Mouse (Mus musculus): ENCODE data around the gene Abr. TPM values are rescaled to one million over a fixed set of nuclear protein-coding genes. Genes with fewer than 3 reads are reported as not detected.

Gene Abr
- polyA plus RNA-seq, 1 experiment from 2014 or later: 28.3 TPM

DNA sequence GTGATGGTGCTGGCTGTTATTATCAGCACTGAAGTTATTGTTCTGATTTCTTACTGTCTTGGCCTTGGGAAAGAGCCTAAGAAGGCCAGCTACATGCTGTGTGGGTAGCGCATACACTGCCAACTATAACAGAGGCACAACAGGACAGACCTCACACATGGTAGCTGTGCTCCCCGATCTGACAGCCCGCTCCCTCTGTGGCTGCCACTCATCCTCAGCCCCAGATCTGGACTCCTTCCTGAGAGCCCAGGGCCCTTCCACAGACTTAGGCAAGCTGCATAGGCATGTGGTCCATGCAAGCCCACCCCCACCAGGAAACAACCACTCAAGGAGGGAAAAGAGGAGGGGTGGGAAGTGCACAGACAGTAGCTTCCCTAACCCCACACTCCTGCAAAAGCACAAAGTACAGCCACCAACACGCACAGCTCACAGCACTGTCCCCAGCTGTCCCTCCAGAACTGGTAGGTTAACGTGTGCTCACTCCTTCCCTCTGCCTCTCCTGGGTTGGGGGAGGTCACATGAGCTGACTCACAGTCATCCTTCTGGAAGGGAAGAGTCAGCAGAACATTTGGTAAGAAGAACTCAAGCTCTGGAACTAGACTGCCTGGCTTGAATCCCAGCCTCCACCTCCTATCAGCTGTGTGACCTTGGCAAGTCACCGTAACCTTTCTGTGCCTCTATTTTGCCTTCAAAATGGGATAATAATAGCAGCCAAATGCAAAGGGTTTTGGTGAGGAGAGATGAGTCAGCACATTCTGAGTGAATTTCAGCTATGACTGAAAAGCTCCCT, 92.6 kb downstream of the Abr start:
- WGBS: 59% methylated on average over 6 of the region's 6 CpGs
- peak; percentile 42; the same call in 1 of the 2 replicates for ATAC-seq (ENCODE audit: borderline replicate concordance, extremely low read depth, low FRiP score, low TSS enrichment)
- H3K9ac ChIP-seq: no peak overlapping the region
- no peaks in the 10 kb centered on the region for H3K27me3 ChIP-seq
- no peak overlapping the region for H3K4me3 ChIP-seq
- no peak overlapping the region for H3K27ac ChIP-seq
- H3K4me2 ChIP-seq: no peak overlapping the region
- no peaks in the 10 kb centered on the region for H3K36me3 ChIP-seq
- H3K9me3 ChIP-seq: no peaks in the 10 kb centered on the region
- peaks cover 6% of the 10 kb centered on the region; the same call in 1 of the 2 replicates for H3K4me1 ChIP-seq

DNA sequence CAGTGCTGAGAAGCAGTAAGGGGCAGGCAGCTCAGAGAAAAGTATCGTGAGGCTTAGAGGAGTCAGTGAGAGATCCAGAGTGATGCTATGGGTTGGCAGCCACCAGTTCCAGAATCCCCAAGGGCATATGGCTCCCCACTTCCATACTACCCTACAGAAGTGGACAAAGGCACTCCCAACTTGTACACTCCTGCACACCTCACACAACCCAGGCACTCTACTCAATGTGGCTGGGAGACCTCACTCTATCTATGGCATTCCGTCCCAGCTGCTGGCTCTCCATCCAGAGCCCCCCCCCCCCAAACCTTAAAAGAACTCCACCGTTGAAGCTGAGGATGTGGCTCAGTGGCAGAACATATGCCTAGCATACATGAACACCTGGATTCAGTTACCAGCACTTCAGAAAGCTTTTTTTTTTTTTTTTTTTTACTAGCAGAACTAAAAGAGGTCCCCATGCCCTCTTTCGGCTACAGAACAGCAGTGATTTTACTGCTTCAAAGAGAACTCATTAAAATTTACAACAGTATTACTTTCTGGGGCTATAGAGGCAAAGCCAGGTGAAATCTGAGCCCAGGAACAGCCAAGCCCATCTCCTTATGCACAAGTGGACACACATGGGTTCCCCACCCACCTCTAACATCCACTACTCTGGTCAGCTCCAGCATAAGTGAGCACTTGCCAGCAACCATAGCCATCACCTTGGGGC, 96.3 kb downstream of the Abr start:
- no peaks in the 10 kb centered on the region for H3K36me3 ChIP-seq
- peaks cover 6% of the 10 kb centered on the region; the same call in 1 of the 2 replicates for H3K4me1 ChIP-seq
- no peak overlapping the region for H3K4me3 ChIP-seq
- no peak overlapping the region for H3K4me2 ChIP-seq
- no peak overlapping the region for H3K27ac ChIP-seq
- no peaks in the 10 kb centered on the region for H3K9me3 ChIP-seq
- H3K27me3 ChIP-seq: no peaks in the 10 kb centered on the region
- 81% methylated on average over 4 of the region's 4 CpGs for WGBS
- no peak overlapping the region for H3K9ac ChIP-seq
- ATAC-seq (ENCODE audit: borderline replicate concordance, extremely low read depth, low FRiP score, low TSS enrichment): no peak

DNA sequence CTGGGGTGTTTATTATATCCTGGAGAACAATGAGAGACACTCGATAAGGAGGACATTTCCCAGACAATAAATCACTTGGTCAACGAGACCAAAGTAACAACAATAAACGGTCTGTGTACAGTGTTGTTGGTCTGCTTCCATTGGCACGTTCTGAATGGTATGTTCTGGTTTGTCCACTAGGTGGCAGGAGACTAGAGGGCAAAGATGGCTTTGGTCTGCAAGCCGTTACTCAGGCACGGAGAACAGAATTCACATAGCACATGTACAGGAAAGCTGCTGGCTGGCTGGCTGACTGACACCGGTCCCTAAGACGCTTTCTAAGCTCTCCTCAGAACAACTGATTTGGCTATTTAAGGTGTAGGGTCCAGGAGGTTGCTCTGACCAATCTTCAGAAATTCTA, 97.2 kb downstream of the Abr start:
- 14% methylated on average over 8 of the region's 8 CpGs for WGBS
- Histone ChIP-seq H3K9me3 (no peaks in the 10 kb centered on the region), H3K27ac (no peak overlapping the region), H3K27me3 (no peaks in the 10 kb centered on the region), H3K4me3 (no peak overlapping the region), H3K36me3 (no peaks in the 10 kb centered on the region), H3K4me2 (no peak overlapping the region), H3K4me1 (peaks cover 6% of the 10 kb centered on the region; the same call in 1 of the 2 replicates), H3K9ac (no peak overlapping the region)
- ATAC-seq (ENCODE audit: borderline replicate concordance, extremely low read depth, low FRiP score, low TSS enrichment): no peak

DNA sequence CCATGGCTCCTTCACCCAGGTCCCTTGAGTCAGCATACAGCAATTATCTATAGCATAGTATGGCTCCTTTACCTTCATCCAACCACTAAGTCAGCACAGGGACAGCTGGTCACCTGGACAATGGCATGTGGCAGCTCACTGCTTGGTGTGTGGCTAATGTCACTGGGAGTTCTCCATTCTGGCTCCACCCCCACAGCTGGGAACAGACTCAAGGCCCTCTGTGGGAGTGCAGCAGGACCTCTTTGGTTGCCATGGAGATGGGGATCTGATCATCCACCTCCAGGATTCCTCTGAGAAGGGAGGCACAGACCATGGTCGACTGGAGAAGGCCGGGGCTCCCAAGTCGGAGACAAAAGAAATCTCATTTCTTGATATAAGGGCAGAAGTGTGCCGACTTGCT, 98.8 kb downstream of the Abr start:
- no peak for ATAC-seq (ENCODE audit: borderline replicate concordance, extremely low read depth, low FRiP score, low TSS enrichment)
- H3K9ac ChIP-seq: no peak overlapping the region
- H3K36me3 ChIP-seq: no peaks in the 10 kb centered on the region
- H3K9me3 ChIP-seq: no peaks in the 10 kb centered on the region
- no peak overlapping the region for H3K4me2 ChIP-seq
- WGBS: 37% methylated on average over 4 of the region's 4 CpGs
- H3K4me1 ChIP-seq: no peaks in the 10 kb centered on the region
- H3K4me3 ChIP-seq: no peak overlapping the region
- H3K27me3 ChIP-seq: no peaks in the 10 kb centered on the region
- no peak overlapping the region for H3K27ac ChIP-seq

DNA sequence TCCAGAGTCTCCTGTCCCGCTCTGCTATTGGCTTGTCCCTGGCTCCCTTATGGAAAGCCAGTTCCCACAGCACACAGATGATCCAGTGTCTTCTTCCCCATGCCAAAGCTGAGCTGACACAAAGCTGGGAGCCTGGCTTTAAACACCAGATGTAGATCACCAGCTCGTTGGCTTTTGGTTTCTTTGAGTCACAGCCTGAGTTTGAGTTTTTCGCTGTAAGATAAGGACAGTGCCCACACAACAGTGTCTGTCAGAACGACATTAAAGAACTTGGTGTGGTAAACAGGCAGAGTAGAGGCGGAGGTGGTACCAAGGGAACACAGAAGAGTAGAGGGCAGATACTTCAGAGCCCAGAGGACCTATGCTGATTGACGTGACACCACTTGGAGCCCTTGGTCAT, 101.2 kb downstream of the Abr start:
- Histone ChIP-seq H3K9me3 (no peaks in the 10 kb centered on the region), H3K27me3 (no peaks in the 10 kb centered on the region), H3K36me3 (no peaks in the 10 kb centered on the region), H3K4me3 (no peak overlapping the region), H3K4me1 (no peaks in the 10 kb centered on the region), H3K9ac (no peak overlapping the region), H3K4me2 (no peak overlapping the region), H3K27ac (no peak overlapping the region)
- 82% methylated on average over 6 of the region's 6 CpGs for WGBS
- ATAC-seq (ENCODE audit: borderline replicate concordance, extremely low read depth, low FRiP score, low TSS enrichment): no peak

DNA sequence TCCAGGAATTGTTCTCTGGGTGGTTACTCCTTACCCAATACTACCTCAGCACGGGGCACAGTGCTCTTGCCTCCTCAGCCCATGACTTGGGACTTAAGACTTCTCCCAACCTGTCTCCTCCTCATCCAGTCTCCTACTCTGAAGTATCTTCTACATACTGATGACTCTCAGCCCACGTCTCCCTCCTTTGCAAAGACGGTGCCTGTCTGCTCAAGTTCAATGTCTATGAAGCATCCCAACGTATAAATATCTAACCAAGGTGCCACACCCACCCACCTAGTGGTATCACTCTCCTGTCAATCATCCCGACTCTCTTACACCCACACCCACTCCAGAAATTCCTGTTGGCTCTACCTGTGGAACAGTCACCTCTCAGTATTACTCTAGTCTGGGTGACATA, 103.5 kb downstream of the Abr start:
- Histone ChIP-seq H3K36me3 (no peaks in the 10 kb centered on the region), H3K9ac (no peak overlapping the region), H3K4me2 (no peak overlapping the region), H3K27ac (no peak overlapping the region), H3K9me3 (no peaks in the 10 kb centered on the region), H3K4me3 (no peak overlapping the region), H3K4me1 (peaks cover 9% of the 10 kb centered on the region), H3K27me3 (no peaks in the 10 kb centered on the region)
- WGBS: 78% methylated on average over 5 of the region's 5 CpGs
- no peak for ATAC-seq (ENCODE audit: borderline replicate concordance, extremely low read depth, low FRiP score, low TSS enrichment)

DNA sequence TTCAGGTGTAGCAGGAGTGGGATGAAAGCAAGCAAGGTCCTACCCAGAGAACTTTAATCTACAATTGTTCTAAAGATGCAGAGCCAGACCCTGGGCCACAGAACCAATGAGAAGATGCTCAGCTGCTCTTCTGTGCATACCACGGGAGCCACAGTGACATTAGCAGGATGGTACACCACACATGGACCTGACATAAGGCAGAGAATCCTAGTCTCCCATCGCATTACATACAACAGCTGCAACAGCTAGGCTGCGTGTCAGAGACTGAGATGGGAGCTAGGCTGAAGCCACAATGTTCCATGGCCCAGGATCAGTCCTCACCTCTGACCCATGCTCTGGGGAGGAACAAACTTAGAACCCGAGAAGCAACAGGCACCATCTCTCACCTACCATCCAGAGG, 104.0 kb downstream of the Abr start:
- Histone ChIP-seq H3K4me3 (no peak overlapping the region), H3K9ac (no peak overlapping the region), H3K4me1 (peaks cover 9% of the 10 kb centered on the region), H3K27me3 (no peaks in the 10 kb centered on the region), H3K27ac (no peak overlapping the region), H3K4me2 (no peak overlapping the region), H3K9me3 (no peaks in the 10 kb centered on the region), H3K36me3 (no peaks in the 10 kb centered on the region)
- ATAC-seq (ENCODE audit: borderline replicate concordance, extremely low read depth, low FRiP score, low TSS enrichment): no peak
- 81% methylated on average over 4 of the region's 4 CpGs for WGBS

DNA sequence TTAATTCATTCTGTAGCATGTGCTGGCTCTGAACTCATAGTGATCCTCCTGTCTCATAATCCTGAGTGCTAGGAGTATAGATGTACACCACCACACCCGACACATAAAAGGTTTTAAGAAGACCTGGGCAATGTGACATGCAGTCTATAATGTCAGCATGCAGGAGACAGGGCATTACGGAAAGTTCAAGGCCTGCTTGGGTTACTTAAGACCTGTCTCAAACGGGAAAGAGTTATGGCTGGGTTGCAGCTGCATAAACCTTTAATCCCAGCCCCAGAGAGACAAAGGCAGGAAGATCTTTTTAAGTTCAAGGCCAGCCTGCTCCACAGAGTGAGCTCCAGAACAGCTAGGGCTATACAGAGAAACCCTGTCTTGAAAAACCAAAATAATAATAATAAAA, 105.2 kb downstream of the Abr start:
- no peaks in the 10 kb centered on the region for H3K9me3 ChIP-seq
- WGBS: 48% methylated on average over 3 of the region's 3 CpGs
- H3K4me2 ChIP-seq: no peak overlapping the region
- ATAC-seq (ENCODE audit: borderline replicate concordance, extremely low read depth, low FRiP score, low TSS enrichment): no peak
- H3K36me3 ChIP-seq: no peaks in the 10 kb centered on the region
- H3K27me3 ChIP-seq: no peaks in the 10 kb centered on the region
- no peak overlapping the region for H3K9ac ChIP-seq
- no peak overlapping the region for H3K4me3 ChIP-seq
- no peak overlapping the region for H3K27ac ChIP-seq
- H3K4me1 ChIP-seq: peaks cover 9% of the 10 kb centered on the region

DNA sequence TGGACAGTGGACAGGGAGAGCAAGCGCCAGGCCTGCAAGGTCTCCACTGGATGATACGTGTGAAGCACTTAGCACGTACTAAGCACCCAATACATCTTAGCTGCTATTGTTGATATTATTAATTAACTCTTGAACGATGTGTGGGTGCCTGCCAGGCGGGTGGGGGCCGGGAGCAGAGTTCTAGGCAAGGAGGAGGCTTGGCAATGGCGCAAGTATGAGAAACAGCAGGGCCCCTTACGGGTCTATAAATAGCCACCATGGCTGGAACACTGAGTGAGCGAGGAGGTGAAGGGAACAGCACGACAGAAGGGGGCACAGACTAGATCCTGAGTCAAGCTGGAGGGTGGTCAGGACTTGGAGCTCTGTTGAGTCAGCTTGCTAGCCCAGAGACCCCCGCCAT, 107.0 kb downstream of the Abr start:
- WGBS: 45% methylated on average over 11 of the region's 11 CpGs
- no peaks in the 10 kb centered on the region for H3K9me3 ChIP-seq
- peak; percentile 85; the same call in 1 of the 2 replicates for ATAC-seq (ENCODE audit: borderline replicate concordance, extremely low read depth, low FRiP score, low TSS enrichment)
- H3K4me2 ChIP-seq: no peak overlapping the region
- H3K36me3 ChIP-seq: no peaks in the 10 kb centered on the region
- no peak overlapping the region for H3K9ac ChIP-seq
- H3K27me3 ChIP-seq: no peaks in the 10 kb centered on the region
- H3K4me1 ChIP-seq: peaks cover 9% of the 10 kb centered on the region
- no peak overlapping the region for H3K4me3 ChIP-seq
- peak overlapping the region; percentile 16; the same call in 1 of the 2 replicates for H3K27ac ChIP-seq

DNA sequence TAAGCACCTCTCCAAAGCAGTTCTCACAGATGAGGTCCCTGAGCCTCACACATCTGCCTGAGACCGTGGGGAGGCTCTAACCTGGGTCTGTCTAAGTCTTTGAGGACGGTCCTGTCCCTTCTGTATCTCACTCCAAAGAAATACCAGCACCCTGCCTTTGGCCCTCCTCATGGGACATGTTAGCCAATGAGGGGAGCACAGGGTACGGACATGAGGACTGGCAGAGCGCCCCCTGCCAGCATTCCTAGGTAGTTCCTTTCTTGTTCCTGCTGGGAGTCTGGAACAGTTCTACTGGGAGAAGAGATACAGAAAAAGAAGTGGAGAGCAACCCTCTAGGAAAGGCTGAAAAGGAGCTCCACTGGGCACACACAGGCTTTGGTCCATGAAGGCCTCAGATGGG, 111.1 kb downstream of the Abr start:
- Histone ChIP-seq H3K4me3 (no peak overlapping the region), H3K4me2 (no peak overlapping the region), H3K27ac (no peak overlapping the region), H3K9ac (no peak overlapping the region), H3K36me3 (no peaks in the 10 kb centered on the region), H3K4me1 (peaks cover 9% of the 10 kb centered on the region), H3K27me3 (no peaks in the 10 kb centered on the region), H3K9me3 (no peaks in the 10 kb centered on the region)
- ATAC-seq (ENCODE audit: borderline replicate concordance, extremely low read depth, low FRiP score, low TSS enrichment): no peak
- WGBS: 50% methylated on average over 4 of the region's 4 CpGs

DNA sequence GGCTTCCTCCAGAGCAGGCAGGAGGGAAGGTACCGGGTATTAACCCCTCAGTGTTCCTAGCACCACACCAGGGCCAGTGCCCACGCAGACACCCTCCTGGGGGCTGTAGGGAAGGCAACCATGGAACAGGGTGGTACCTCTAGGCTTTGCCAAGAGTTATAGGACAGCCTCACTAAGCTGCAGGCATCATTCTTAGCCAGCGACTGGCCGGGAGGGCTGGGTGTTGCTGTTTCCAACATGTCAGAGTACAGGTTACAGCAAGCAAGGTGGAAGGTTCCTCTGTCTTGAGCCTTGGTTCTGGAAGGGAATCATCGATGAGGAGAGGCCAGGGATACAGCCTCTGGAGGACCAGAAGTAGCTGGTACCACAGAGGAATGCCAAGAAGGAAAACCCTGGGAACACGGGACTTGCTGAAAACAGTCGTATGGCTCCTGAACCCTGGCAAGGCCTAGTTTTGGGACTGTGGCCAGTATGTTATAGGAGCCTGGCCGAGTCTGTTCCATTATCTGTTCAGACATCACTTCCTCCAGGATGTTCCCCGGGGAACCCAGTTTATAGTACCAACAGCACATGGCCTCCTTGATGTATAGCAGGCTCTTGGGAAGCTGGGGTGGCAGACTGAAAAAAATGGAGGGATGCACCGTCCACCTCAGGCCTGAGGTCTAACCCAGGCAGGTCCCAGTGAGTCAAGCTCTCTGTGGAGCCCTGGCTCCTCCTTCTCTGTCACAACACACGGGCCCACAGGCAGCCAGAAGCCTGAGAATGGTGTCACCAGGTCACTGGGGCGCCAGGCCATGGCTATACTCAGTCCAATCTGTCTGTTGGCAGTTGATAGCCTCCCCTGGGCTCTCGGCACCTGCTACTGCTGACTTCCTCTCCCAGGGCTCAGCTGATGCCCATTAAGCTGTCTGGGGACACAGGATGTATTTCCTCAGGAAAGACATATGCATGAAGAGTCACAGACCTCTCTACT, 112.1 kb downstream of the Abr start:
- no peak for ATAC-seq (ENCODE audit: borderline replicate concordance, extremely low read depth, low FRiP score, low TSS enrichment)

More for the DNA sequence above, 112.1 kb downstream of the Abr start:
- H3K4me3 ChIP-seq: no peak overlapping the region
- no peak overlapping the region for H3K9ac ChIP-seq
- H3K4me1 ChIP-seq: peaks cover 3% of the 10 kb centered on the region
- WGBS: 74% methylated on average over 13 of the region's 13 CpGs
- H3K27ac ChIP-seq: no peak overlapping the region
- H3K27me3 ChIP-seq: no peaks in the 10 kb centered on the region
- H3K4me2 ChIP-seq: no peak overlapping the region
- H3K9me3 ChIP-seq: no peaks in the 10 kb centered on the region
- no peaks in the 10 kb centered on the region for H3K36me3 ChIP-seq
